Mouse (Mus musculus) cerebellum, adult 2 months (tissue): ENCODE measurements around the gene Spo11.

Source experiments
- CTCF ChIP-seq: fragments of 200-500 bp; IDR thresholded peaks from 2 replicates; pipeline ENCODE4 v1.5.1; 2011; ENCODE audit warnings: low read depth, mild to moderate bottlenecking, control low read depth, low read length, moderate library complexity, borderline replicate concordance; ENCODE audit not compliant: insufficient read depth
- POLR2A ChIP-seq: fragments of 200-500 bp; IDR thresholded peaks from 2 replicates; pipeline ENCODE4 v1.6.1; 2011; ENCODE audit warnings: low read length, control low read depth, borderline replicate concordance; ENCODE audit not compliant: insufficient read depth

DNA sequence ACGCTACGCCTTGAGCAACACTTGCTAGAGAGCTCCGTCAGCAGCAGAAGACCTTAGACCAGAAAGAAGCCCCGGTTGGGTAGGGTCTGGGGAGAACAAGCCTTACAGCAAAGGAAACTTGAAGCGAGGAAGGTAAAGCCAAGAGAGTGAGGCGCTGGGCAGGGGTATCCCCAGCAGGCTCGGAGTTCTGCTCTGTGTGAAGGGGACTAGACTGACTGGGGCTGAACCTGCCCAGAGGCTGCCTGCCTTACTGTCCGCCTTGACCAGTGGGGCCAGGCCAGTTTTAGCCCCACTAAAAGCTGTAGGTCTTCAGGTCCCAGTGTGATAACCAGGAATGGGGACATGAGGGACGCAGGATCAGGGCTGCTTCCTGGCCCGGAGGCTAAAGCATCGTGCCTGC is 42.9 kb downstream of the Spo11 start, which contains the start of gene Rbm38:
- TF ChIP-seq CTCF (no peak), POLR2A (no peak)
